Mouse (Mus musculus) testis, adult 2 months (tissue): ENCODE results near the gene Emilin3. TPM values are rescaled to one million over a fixed set of nuclear protein-coding genes. Genes with fewer than 3 reads are reported as not detected.
"Not testable (repeated sequence)": the region's sequence is repeated elsewhere in the genome, so short reads cannot be mapped to it uniquely, and the experiment has no call there.

Experiments
- H3K27ac ChIP-seq: fragments of 200-500 bp; 2 replicates; pipeline ENCODE4 v1.5.1; 2012; ENCODE audit warnings: low read depth, low read length; ENCODE audit not compliant: control insufficient read depth, insufficient read depth
- H3K27me3 ChIP-seq: fragments of 200-500 bp; 2 replicates; pipeline ENCODE4 v1.6.1; 2012; ENCODE audit warnings: mild to moderate bottlenecking, low read length, moderate library complexity; ENCODE audit not compliant: control insufficient read depth, insufficient read depth
- H3K36me3 ChIP-seq: fragments of 200-500 bp; 2 replicates; pipeline ENCODE4 v1.6.1; 2012; ENCODE audit warnings: mild to moderate bottlenecking, low read length; ENCODE audit not compliant: control insufficient read depth, insufficient read depth
- H3K4me1 ChIP-seq: fragments of 200-500 bp; 2 replicates; pipeline ENCODE4 v1.6.1; 2012; ENCODE audit warnings: low read length; ENCODE audit not compliant: control insufficient read depth, insufficient read depth
- H3K4me3 ChIP-seq: fragments of 200-500 bp; 2 replicates; pipeline ENCODE4 v1.5.1; 2012; ENCODE audit warnings: low read depth, mild to moderate bottlenecking, low read length, moderate library complexity, mixed read lengths; ENCODE audit not compliant: control insufficient read depth
- CTCF ChIP-seq: fragments of 200-500 bp; IDR thresholded peaks from 2 replicates; pipeline ENCODE4 v1.5.1; 2012; ENCODE audit warnings: low read depth, mild to moderate bottlenecking, inconsistent platforms, low read length, moderate library complexity; ENCODE audit not compliant: control insufficient read depth, insufficient read depth, insufficient replicate concordance
- POLR2A ChIP-seq: fragments of 200-500 bp; IDR thresholded peaks from 2 replicates; pipeline ENCODE4 v1.6.1; 2012; ENCODE audit warnings: low read depth, mild to moderate bottlenecking, inconsistent platforms, low read length, moderate library complexity; ENCODE audit not compliant: control insufficient read depth
- polyA plus RNA-seq: library from polyadenylated mRNA; depleted of rRNA; stranded (reverse); fragments of >200 nt; gene quantifications from 2 replicates; pipeline ENCODE4 v1.2.3, GENCODE M21; 2012; rRNA removed

Gene Emilin3
- polyA plus RNA-seq = 3.8 and 4.2 TPM in 2 replicates

DNA sequence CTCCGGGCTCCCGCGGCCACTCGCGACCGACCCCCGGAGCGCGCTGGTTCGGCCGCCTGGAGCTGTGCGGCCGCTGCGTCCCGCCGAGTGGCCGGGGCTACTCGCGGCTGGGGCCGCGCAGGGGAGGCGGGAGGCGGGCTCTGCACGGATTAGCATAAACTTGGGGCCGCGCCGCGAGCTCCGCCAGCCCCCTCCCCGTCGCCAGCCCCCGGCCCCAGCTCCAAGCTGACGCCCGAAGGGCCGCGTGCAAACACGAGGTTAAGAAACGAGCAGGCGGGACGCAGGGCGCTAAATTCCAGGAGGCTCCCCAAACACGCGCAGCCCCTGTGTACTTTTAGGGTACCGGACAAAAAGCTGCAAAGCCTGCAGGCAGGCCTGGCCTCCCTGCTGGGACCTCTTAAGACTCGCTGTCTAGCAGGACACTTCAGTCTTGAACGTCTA, at the start of gene Emilin3:
TSS of gene Emilin3 (minus strand) at position 98 of the 441 bp plus-strand sequence.
- no peaks in the 10 kb centered on the region for H3K36me3 ChIP-seq
- H3K27ac ChIP-seq = no peak within 1 kb of the TSS; the same call in 1 of the 2 replicates
- H3K27me3 ChIP-seq = no peaks in the 10 kb centered on the region
- peaks cover 24% of the 10 kb centered on the region for H3K4me1 ChIP-seq
- H3K4me3 ChIP-seq = peak within 1 kb of the TSS; percentile 83
- TF ChIP-seq CTCF = no peak
- TF ChIP-seq POLR2A = no peak

DNA sequence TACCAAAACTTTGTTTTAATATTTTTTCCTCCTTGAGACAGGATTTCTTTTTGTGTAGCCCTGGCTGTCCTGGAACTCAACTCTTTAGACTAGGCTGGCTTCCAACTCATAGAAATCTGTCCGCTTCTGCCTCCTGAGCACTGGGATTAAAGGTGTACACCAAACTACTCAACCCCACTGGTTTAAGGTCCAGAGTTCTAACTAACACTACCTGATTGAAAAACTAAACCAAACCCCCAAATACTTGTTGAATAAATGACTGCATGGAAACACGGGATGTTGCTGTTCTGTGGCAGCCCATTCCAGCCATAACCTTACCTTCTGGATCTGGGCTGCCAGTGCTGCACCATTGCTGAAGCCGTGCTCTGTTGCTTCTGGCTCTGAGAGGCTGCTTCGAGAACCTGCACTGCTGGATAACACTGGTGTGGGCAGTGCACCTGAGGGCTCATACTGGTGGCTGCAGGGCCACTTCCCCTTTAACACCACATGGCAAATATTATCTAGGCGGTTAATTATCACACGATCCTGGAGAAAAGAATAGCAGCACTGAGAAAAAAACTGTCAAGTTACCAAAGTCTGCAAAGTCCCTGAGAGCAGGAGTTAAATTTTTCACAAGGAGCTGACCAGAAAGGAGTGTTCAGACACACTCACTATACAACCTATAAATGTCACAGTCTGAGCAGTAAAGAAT, 49.0 kb upstream of the Emilin3 start:
- no peak overlapping the region for H3K27ac ChIP-seq
- H3K36me3 ChIP-seq = no peaks in the 10 kb centered on the region
- no peak overlapping the region for H3K4me3 ChIP-seq
- TF ChIP-seq POLR2A = no peak
- TF ChIP-seq CTCF = no peak
- no peaks in the 10 kb centered on the region for H3K27me3 ChIP-seq
- H3K4me1 ChIP-seq = no peaks in the 10 kb centered on the region

DNA sequence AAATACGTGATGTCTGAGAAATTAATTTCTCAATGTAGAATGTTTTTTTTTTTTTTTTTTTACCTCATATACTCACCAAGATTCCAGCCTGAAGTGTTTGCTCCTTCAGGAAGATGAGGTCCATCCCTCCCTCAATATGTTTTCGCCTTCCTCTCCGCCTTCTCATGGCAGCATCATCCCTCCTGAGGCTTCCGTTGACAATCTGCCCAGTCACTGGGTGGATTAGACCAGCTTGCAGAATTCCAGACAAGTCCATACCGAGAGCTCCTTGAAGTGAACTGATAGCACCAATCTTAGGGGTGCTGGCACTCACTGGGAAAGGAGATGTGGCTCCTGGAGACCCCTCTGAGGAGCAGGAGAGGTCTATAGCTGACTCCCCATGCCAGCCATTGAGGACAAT, 47.8 kb upstream of the Emilin3 start:
- TF ChIP-seq POLR2A (no peak), CTCF (no peak)
- no peaks in the 10 kb centered on the region for H3K27me3 ChIP-seq
- no peak overlapping the region for H3K4me3 ChIP-seq
- H3K4me1 ChIP-seq = no peaks in the 10 kb centered on the region
- H3K36me3 ChIP-seq = no peaks in the 10 kb centered on the region
- no peak overlapping the region for H3K27ac ChIP-seq

DNA sequence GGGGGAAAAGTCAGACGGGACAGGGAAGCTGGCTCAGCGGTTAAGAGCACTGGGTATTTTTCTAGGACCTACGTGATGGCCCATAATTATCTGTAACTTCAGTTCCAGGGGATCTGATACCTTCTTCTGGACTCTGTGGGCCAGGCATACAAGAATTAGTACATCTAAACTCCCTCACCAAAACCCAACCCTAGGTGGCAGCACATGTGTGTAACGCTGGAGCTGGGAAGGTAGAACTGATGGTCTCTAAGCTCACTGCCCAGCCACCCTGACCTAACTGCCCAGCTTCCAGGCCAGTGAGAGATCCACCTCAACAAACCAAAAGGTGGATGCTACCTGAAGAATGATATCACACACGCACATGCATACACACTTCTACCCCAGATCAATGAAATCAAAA, 46.6 kb upstream of the Emilin3 start:
- Histone ChIP-seq H3K4me1 (no peaks in the 10 kb centered on the region), H3K27ac (no peak overlapping the region), H3K4me3 (no peak overlapping the region), H3K27me3 (no peaks in the 10 kb centered on the region), H3K36me3 (no peaks in the 10 kb centered on the region)
- TF ChIP-seq POLR2A = no peak
- no peak for TF ChIP-seq CTCF

DNA sequence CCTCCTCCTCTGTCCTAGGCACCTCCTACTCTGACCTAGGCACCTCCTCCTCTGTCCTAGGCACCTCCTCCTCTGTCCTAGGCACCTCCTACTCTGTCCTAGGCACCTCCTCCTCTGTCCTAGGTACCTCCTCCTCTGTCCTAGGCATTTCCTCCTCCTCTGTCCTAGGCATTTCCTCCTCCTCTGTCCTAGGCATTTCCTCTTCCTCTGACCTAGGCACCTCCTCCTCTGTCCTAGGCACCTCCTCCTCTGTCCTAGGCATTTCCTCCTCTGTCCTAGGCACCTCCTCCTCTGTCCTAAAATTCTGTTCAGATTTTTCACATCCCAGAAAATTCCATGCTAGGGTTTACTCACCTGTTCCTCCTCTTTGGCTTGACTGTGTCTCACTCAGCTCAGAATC, 45.7 kb upstream of the Emilin3 start:
- H3K4me1 ChIP-seq, H3K27ac ChIP-seq, H3K27me3 ChIP-seq, H3K36me3 ChIP-seq, H3K4me3 ChIP-seq: not testable (repeated sequence)

DNA sequence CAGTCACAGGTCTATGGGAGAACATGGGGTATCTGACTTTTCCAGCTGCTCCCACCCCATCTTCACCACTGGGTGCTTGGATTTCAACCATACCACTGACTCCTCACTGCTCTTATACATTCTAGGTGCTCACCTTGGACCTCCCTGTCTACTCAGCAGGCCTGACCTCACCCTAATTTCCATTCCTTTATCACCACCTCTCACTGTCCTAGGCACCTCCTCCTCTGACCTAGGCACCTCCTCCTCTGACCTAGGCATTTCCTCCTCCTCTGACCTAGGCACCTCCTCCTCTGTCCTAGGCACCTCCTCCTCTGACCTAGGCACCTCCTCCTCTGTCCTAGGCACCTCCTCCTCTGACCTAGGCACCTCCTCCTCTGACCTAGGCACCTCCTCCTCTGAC, 45.2 kb upstream of the Emilin3 start:
- not testable (repeated sequence) for H3K27me3 ChIP-seq, H3K4me1 ChIP-seq, H3K4me3 ChIP-seq, H3K27ac ChIP-seq, H3K36me3 ChIP-seq

DNA sequence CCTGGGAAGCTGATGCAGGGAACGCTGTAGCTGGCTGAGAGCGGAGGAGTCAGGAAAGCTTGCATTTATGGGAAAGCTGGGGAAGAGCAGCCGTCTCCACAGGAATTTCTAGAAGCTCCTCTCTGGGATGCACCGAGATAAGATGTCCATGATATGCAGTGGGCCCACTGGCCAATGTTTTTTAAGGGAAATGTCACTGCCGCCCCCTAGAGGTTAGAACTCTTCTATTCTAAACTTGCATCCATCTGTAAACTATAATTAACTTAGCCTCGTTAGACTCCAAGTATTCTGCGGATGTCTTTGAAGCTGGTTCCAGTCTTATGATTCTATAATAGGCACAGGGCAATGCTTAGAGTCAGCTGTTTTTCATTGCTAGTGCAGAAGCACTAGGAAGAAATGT, 43.2 kb upstream of the Emilin3 start:
- Histone ChIP-seq H3K4me3 (no peak overlapping the region), H3K27ac (no peak overlapping the region), H3K4me1 (no peaks in the 10 kb centered on the region), H3K27me3 (no peaks in the 10 kb centered on the region), H3K36me3 (no peaks in the 10 kb centered on the region)
- TF ChIP-seq POLR2A (no peak), CTCF (no peak)

DNA sequence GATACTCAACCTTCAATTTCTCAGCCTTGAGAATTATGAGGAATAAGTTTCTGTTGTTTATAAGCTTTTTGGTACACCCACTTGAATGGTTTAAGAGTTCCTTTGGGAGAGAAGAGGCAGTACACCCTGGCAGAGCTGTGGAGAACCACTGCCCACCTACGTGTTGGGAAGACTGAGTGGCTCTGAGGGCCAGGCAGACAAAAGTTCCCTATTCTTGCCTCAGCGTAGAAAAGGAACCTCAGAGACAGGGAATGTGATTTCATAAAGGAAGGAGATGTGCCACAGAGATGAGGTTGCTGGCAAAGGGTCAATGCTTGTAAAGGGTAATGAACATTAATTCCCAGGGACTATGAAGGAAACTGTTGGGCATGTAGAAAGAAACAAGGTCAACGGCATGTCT, 42.4 kb upstream of the Emilin3 start:
- H3K4me3 ChIP-seq = no peak overlapping the region
- TF ChIP-seq POLR2A (no peak), CTCF (no peak)
- no peaks in the 10 kb centered on the region; the same call in 1 of the 2 replicates for H3K36me3 ChIP-seq

More for the DNA sequence above, 42.4 kb upstream of the Emilin3 start:
- Histone ChIP-seq H3K27ac (no peak overlapping the region), H3K4me1 (no peaks in the 10 kb centered on the region), H3K27me3 (no peaks in the 10 kb centered on the region)
